Mouse (Mus musculus) embryonic fibroblast, embryonic 13.5 days (primary cell): ENCODE results near the gene Hoxd10. TPM values are rescaled to one million over a fixed set of nuclear protein-coding genes. Genes with fewer than 3 reads are reported as not detected.
A peak's percentile ranks its signal among the peaks of the same experiment; 100 is the strongest.

Experiments
- H3K27ac ChIP-seq: 2 replicates; pipeline ENCODE4 v1.5.1; 2012; ENCODE audit warnings: low read length, control low read depth, inconsistent platforms; ENCODE audit not compliant: insufficient read depth
- H3K4me1 ChIP-seq: 2 replicates; pipeline ENCODE4 v1.6.1; 2011; ENCODE audit warnings: low read length; ENCODE audit not compliant: control insufficient read depth, insufficient read depth
- H3K4me3 ChIP-seq: 2 replicates; pipeline ENCODE4 v1.5.1; 2011; ENCODE audit warnings: mild to moderate bottlenecking, control low read depth, low read length; ENCODE audit not compliant: insufficient read depth
- CTCF ChIP-seq: IDR thresholded peaks from 2 replicates; pipeline ENCODE4 v1.5.1; 2011; ENCODE audit warnings: mild to moderate bottlenecking, control low read depth, low read length, moderate library complexity, borderline replicate concordance; ENCODE audit not compliant: insufficient read depth
- POLR2A ChIP-seq: IDR thresholded peaks from 2 replicates; pipeline ENCODE4 v1.6.1; 2011; ENCODE audit warnings: low read depth, mild to moderate bottlenecking, control low read depth, low read length, moderate library complexity
- polyA plus RNA-seq: library from polyadenylated mRNA; stranded (reverse); fragments of >200 nt; gene quantifications from 2 replicates; pipeline ENCODE4 v1.2.4, GENCODE M21; 2011; ENCODE audit warnings: low read depth; ENCODE audit not compliant: missing spikeins, insufficient read length

Gene Hoxd10
- polyA plus RNA-seq, 1 experiment, result 3.7 TPM

DNA sequence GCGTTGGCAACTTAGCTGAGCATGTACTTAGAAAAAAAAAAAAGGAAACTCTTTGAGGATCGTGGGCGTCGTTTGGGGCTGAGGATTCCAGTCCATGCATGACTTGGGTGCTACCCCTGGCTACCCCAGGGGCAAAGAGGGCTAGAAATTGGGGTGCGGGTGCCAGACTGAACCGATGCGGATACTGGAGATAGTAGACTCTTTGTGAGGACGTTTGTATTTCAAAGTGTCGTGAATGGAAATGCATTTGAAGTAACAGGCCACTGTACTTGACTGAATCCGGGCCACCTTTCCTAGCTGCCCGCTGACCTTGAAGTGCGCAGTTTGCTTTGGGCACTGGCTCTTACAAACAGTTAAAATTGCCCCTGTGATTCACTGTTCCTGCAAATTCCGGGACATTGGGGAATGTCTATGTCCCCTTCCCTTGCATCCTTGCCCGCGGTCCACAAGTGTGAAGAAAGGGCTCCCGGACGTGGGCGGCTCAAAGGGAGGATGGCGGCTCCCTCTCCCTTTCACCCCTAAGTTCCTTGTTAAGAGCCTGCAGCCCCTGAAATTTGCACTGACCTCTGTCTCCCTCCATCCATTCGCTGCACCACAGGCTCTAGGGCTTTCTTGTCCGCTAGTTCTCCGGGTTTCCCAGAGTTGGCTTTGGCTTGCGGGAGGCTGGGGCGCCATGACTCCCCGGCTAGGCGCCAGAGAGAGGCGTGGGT is 4.6 kb upstream of the Hoxd10 start:
- Histone ChIP-seq H3K4me1 (no peaks in the 10 kb centered on the region), H3K27ac (peak overlapping the region; percentile 35), H3K4me3 (peak overlapping the region; percentile 28)
- TF ChIP-seq CTCF (no peak), POLR2A (no peak)

- no peak for TF ChIP-seq POLR2A
- TF ChIP-seq CTCF, result no peak
- H3K4me1 ChIP-seq, result no peaks in the 10 kb centered on the region
- peak overlapping the region; percentile 35 for H3K27ac ChIP-seq
- H3K4me3 ChIP-seq, result peak overlapping the region; percentile 28
Measured at GRCm38 (mm10) chr2:74687698-74688555, 3.8 kb upstream of the Hoxd10 start.

- H3K4me1 ChIP-seq, result no peaks in the 10 kb centered on the region
- no peak overlapping the region for H3K4me3 ChIP-seq
- TF ChIP-seq POLR2A, result no peak
- no peak for TF ChIP-seq CTCF
- H3K27ac ChIP-seq, result no peak overlapping the region
Measured at GRCm38 (mm10) chr2:74688795-74689573, 2.7 kb upstream of the Hoxd10 start.

DNA sequence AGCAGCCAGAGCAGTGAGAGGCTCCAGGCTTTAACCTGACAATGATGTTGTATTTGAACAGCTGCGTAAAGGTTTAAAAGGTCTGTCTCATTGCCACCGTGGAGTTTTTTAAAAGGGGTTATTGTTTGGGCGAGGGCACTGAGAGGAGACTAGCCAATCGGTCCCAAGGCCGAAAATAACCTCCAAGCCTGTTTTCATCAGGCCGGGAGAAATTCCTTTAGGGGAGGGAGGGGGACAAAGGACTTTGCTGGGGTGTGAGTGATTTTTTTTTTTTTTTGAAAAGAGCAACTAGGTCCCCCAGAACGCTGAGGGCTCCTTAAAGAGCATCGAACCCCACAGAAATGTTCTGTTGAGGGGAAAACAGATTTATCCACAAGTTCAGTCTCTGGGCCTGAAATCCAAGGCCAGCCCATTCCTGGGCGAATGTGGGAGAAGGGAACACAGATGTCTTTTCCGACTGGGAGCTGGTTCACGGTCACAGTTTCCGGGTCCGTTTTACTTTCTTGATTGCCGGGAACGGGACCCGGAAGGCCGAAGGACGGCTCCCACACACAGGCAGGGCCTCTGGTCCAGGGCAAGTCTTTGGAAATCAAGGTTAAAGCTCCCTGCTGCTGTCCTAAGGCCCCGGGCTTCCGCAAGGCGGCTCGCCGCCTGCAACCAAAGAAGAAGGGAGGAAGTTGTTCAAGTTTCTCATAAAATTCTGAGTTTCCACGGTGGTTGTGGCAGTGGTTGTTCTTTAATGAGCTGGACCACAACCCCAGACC is 2.0 kb upstream of the Hoxd10 start:
- TF ChIP-seq POLR2A, result no peak
- TF ChIP-seq CTCF, result no peak
- no peaks in the 10 kb centered on the region for H3K4me1 ChIP-seq
- peak overlapping the region; percentile 42; the same call in 1 of the 2 replicates for H3K27ac ChIP-seq
- H3K4me3 ChIP-seq, result peak overlapping the region; percentile 5

DNA sequence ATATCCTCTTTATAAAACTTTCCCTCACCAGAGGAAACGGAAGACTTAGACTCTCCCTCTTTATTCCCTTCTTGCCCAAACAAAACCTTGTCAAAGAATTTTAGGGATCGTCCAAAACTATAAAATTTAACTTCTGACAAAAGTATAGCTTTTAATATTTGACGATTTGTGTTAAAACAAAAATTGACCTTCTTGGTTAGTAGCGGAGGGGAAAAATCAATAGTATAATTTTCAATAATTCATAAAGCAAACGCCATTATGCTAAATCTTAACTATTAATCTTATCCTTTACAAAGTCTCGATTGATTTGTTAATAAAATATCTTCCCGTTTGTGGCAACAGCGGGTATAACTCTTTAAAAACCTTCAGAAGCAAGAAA is 1.4 kb upstream of the Hoxd10 start:
- Histone ChIP-seq H3K4me3 (no peak overlapping the region; the same call in 1 of the 2 replicates), H3K27ac (0 out of 2 replicates have a peak overlapping the region, but pooled peaks have one; percentile 42)

DNA sequence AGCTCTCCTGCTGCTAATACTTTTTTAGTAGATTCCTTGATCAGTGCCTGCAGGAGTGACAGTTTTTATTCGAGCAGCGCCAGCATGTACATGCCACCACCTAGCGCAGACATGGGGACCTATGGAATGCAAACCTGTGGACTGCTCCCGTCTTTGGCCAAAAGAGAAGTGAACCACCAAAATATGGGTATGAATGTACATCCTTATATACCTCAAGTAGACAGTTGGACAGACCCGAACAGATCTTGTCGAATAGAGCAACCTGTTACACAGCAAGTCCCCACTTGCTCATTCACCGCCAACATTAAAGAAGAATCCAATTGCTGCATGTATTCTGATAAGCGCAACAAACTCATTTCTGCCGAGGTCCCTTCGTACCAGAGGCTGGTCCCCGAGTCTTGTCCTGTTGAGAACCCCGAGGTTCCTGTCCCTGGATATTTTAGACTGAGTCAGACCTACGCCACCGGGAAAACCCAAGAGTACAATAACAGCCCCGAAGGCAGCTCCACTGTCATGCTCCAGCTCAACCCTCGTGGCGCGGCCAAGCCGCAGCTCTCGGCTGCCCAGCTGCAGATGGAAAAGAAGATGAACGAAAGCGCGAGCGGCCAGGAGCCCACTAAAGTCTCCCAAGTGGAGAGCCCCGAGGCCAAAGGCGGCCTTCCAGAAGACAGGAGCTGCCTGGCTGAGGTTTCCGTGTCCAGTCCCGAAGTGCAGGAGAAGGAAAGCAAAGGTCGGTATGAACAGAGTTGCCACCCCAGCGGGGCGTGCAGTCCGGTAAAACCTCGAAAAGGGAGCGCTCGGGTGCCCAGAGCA is 477 bp downstream of the Hoxd10 start:
- Histone ChIP-seq H3K4me1 (no peaks in the 10 kb centered on the region), H3K4me3 (peak overlapping the region; percentile 12), H3K27ac (no peak overlapping the region)
- no peak for TF ChIP-seq CTCF
- 0 out of 2 replicates have a peak, but pooled peaks have one; percentile 1 for TF ChIP-seq POLR2A

More for the DNA sequence above, 1.4 kb upstream of the Hoxd10 start:
- H3K4me1 ChIP-seq, result no peaks in the 10 kb centered on the region
- TF ChIP-seq CTCF (no peak), POLR2A (no peak)

- TF ChIP-seq POLR2A (no peak), CTCF (no peak)
- Histone ChIP-seq H3K4me3 (peak overlapping the region; percentile 12), H3K27ac (no peak overlapping the region), H3K4me1 (no peaks in the 10 kb centered on the region)
Measured at GRCm38 (mm10) chr2:74692808-74693431, 1.2 kb downstream of the Hoxd10 start.

GRCm38 (mm10) chr2:74693432-74693827 is 1.7 kb downstream of the Hoxd10 start:
- Histone ChIP-seq H3K4me3 (peak overlapping the region; percentile 12), H3K27ac (no peak overlapping the region), H3K4me1 (no peaks in the 10 kb centered on the region)
- TF ChIP-seq POLR2A (no peak), CTCF (no peak)
